Mouse (Mus musculus): ENCODE data around the gene Olfr1174-ps. TPM values are rescaled to one million over a fixed set of nuclear protein-coding genes. Genes with fewer than 3 reads are reported as not detected.

Olfr1174-ps gene
- polyA plus RNA-seq, 1 experiment, result not detected

DNA sequence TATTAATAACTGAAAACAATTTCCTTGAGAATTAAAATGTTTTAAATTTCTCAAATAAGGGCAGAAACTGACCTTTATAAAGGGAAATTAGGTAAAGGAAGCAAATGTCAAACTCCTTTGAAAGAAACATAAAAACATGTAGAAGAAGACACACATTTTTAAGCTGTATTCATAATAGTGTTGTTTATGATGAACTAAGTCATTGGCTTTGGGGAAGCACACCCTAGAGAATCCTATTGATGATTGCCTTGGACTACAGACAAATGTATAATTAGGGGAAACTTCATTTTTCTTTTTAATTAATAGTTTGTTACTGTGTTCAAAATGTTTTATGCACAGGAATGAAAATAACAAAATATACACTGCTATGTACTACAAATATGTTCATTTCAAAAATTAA, 35.2 kb downstream of the Olfr1174-ps start, which contains the start of gene Olfr1173:
Gene Olfr1173 (minus strand): TSS at position 101 of the 400 bp plus-strand sequence.
- Histone ChIP-seq H3K27me3 (ENCODE audit: control insufficient read depth, insufficient read depth, insufficient read length) (no peaks in the 10 kb centered on the region), H3K4me2 (ENCODE audit: low read depth) (no peak within 1 kb of the TSS), H3ac (ENCODE audit: control insufficient read depth, insufficient read length) (no peak within 1 kb of the TSS), H3K79me2 (ENCODE audit: control insufficient read depth, insufficient read depth) (no peaks in the 10 kb centered on the region), H3K4me3 (no peak within 1 kb of the TSS), H3K36me3 (ENCODE audit: control insufficient read depth, insufficient read depth) (no peaks in the 10 kb centered on the region)
- TF ChIP-seq REST (IDR thresholded peaks at IDR 0.05; ENCODE audit: insufficient read depth, insufficient read length) (no peak), POLR2AphosphoS2 (IDR thresholded peaks at IDR 0.05; ENCODE audit: insufficient read length, low read depth) (no peak), USF1 (IDR thresholded peaks at IDR 0.05; ENCODE audit: low read depth) (no peak), E2F4 (IDR thresholded peaks at IDR 0.05; ENCODE audit: insufficient read depth) (no peak), MAX (IDR thresholded peaks at IDR 0.05; ENCODE audit: low read depth) (no peak), CEBPB (IDR thresholded peaks at IDR 0.05; ENCODE audit: insufficient read depth, poor library complexity, severe bottlenecking) (no peak), TCF3 (IDR thresholded peaks at IDR 0.05; ENCODE audit: insufficient read length, low read depth) (no peak), MYOD1 (IDR thresholded peaks at IDR 0.05; ENCODE audit: control insufficient read depth in 1 of 3, insufficient read length in 2 of 3, low read depth in 2 of 3) (no peak), POLR2A (IDR thresholded peaks at IDR 0.05; ENCODE audit: insufficient read length, low read depth) (no peak), MYOG (IDR thresholded peaks at IDR 0.05; ENCODE audit: control insufficient read depth in 1 of 3, insufficient read depth in 1 of 3, insufficient read length in 2 of 3, low read depth in 2 of 3) (no peak), SRF (IDR thresholded peaks at IDR 0.05; ENCODE audit: control insufficient read depth, insufficient read length, low read depth) (no peak), TCF12 (IDR thresholded peaks at IDR 0.05; ENCODE audit: insufficient read depth, poor library complexity, severe bottlenecking) (no peak)

Other genes starting within 250 kb of the Olfr1174-ps start
- not detected for gene Olfr1163, start 243.3 kb downstream of the Olfr1174-ps start, polyA plus RNA-seq (2012; fragmentation: generic; extraction: Trizol)
- not detected for gene Olfr1164, start 221.2 kb downstream of the Olfr1174-ps start, polyA plus RNA-seq (2012; fragmentation: generic; extraction: Trizol)
- gene Olfr1166, start 186.9 kb downstream of the Olfr1174-ps start, polyA plus RNA-seq (2012; fragmentation: generic; extraction: Trizol), result not detected
- gene Olfr1167, start 159.9 kb downstream of the Olfr1174-ps start, polyA plus RNA-seq (2012; fragmentation: generic; extraction: Trizol), result not detected
- gene Olfr1168, start 133.3 kb downstream of the Olfr1174-ps start, polyA plus RNA-seq (2012; fragmentation: generic; extraction: Trizol), result not detected
- gene Olfr1170, start 86.8 kb downstream of the Olfr1174-ps start, polyA plus RNA-seq (2012; fragmentation: generic; extraction: Trizol), result not detected
- gene Olfr1173, start 35.3 kb downstream of the Olfr1174-ps start, polyA plus RNA-seq (2012; fragmentation: generic; extraction: Trizol), result not detected
- not detected for gene Olfr1175-ps, start 12.1 kb upstream of the Olfr1174-ps start, polyA plus RNA-seq (2012; fragmentation: generic; extraction: Trizol)
- not detected for gene Olfr1176, start 21.6 kb upstream of the Olfr1174-ps start, polyA plus RNA-seq (2012; fragmentation: generic; extraction: Trizol)
- gene Olfr1177-ps, start 31.4 kb upstream of the Olfr1174-ps start, polyA plus RNA-seq (2012; fragmentation: generic; extraction: Trizol), result not detected
- not detected for gene Olfr1178, start 71.9 kb upstream of the Olfr1174-ps start, polyA plus RNA-seq (2012; fragmentation: generic; extraction: Trizol)
- not detected for gene Olfr1179, start 91.3 kb upstream of the Olfr1174-ps start, polyA plus RNA-seq (2012; fragmentation: generic; extraction: Trizol)
- not detected for gene Olfr1180, start 104.0 kb upstream of the Olfr1174-ps start, polyA plus RNA-seq (2012; fragmentation: generic; extraction: Trizol)
- not detected for gene Olfr1181, start 111.0 kb upstream of the Olfr1174-ps start, polyA plus RNA-seq (2012; fragmentation: generic; extraction: Trizol)
- not detected for gene Gm13757, start 134.0 kb upstream of the Olfr1174-ps start, polyA plus RNA-seq (2012; fragmentation: generic; extraction: Trizol)
- gene Olfr1183, start 139.7 kb upstream of the Olfr1174-ps start, polyA plus RNA-seq (2012; fragmentation: generic; extraction: Trizol), result not detected
- gene Olfr1184, start 168.5 kb upstream of the Olfr1174-ps start, polyA plus RNA-seq (2012; fragmentation: generic; extraction: Trizol), result not detected
- gene Olfr1185-ps1, start 178.2 kb upstream of the Olfr1174-ps start, polyA plus RNA-seq (2012; fragmentation: generic; extraction: Trizol), result not detected
- gene Olfr1186, start 203.4 kb upstream of the Olfr1174-ps start, polyA plus RNA-seq (2012; fragmentation: generic; extraction: Trizol), result not detected
- not detected for gene Olfr1188, start 241.8 kb upstream of the Olfr1174-ps start, polyA plus RNA-seq (2012; fragmentation: generic; extraction: Trizol)